Mouse (Mus musculus) kidney, adult 2 months (tissue): Measurements from ENCODE around the gene Acvrl1.

ENCODE experiments used
- CTCF ChIP-seq: fragments of 200-500 bp; conservative IDR thresholded peaks from 2 replicates; pipeline ENCODE4 v1.5.1; 2011; ENCODE audit warnings: low read depth, mild to moderate bottlenecking, control low read depth, low read length, moderate library complexity, mixed read lengths; ENCODE audit not compliant: insufficient read depth, insufficient read length
- POLR2A ChIP-seq: fragments of 200-500 bp; IDR thresholded peaks from one replicate; pipeline ENCODE4 v1.6.1; 2011; ENCODE audit warnings: low read depth, low read length, control low read depth

GRCm38 (mm10) chr15:101192260-101192640, 63.9 kb downstream of the Acvrl1 start:
- no peak for TF ChIP-seq CTCF
- no peak for TF ChIP-seq POLR2A
